Mouse (Mus musculus) forebrain, embryonic 13.5 days (tissue): ENCODE results near the gene Ifrd2. TPM values are rescaled to one million over a fixed set of nuclear protein-coding genes. Genes with fewer than 3 reads are reported as not detected.

Source experiments
- ATAC-seq: fragments of 200-750 bp; cut with Nextera tagmentation; 2 replicates; pipeline ENCODE4 v1.8.0; 2017
- H3K27ac ChIP-seq: fragments of 300-500 bp; sonication (generic); 2 replicates; pipeline ENCODE4 v1.5.1; 2015; ENCODE audit warnings: inconsistent platforms, mild to moderate bottlenecking, moderate library complexity
- H3K27me3 ChIP-seq: fragments of 300-500 bp; sonication (generic); 2 replicates; pipeline ENCODE4 v1.6.1; 2015; ENCODE audit warnings: mild to moderate bottlenecking, inconsistent platforms
- H3K36me3 ChIP-seq: fragments of 300-500 bp; sonication (generic); 2 replicates; pipeline ENCODE4 v1.6.1; 2015; ENCODE audit warnings: mild to moderate bottlenecking, inconsistent platforms; ENCODE audit not compliant: poor library complexity, severe bottlenecking
- H3K4me1 ChIP-seq: fragments of 300-500 bp; sonication (generic); 2 replicates; pipeline ENCODE4 v1.6.1; 2015; ENCODE audit warnings: inconsistent platforms
- H3K4me2 ChIP-seq: fragments of 300-500 bp; sonication (generic); 2 replicates; pipeline ENCODE4 v1.6.1; 2015; ENCODE audit warnings: inconsistent platforms, mild to moderate bottlenecking, moderate library complexity
- H3K4me3 ChIP-seq: fragments of 300-500 bp; sonication (generic); 2 replicates; pipeline ENCODE4 v1.5.1; 2015; ENCODE audit warnings: mild to moderate bottlenecking, inconsistent platforms
- H3K9ac ChIP-seq: fragments of 300-500 bp; sonication (generic); 2 replicates; pipeline ENCODE4 v1.6.1; 2015; ENCODE audit warnings: mild to moderate bottlenecking, inconsistent platforms
- H3K9me3 ChIP-seq: fragments of 300-500 bp; sonication (generic); replicated peaks from 2 replicates; pipeline ENCODE4 v1.6.1; 2016; ENCODE audit warnings: inconsistent platforms
- WGBS: fragments of 180-500 bp; shearing (Covaris S2); methylation state at CpG from one replicate; pipeline ENCODE4 v1.1.7; 2015; 5-methylcytosine and 5-hydroxymethylcytosine counted together
- polyA plus RNA-seq: library from polyadenylated mRNA; unstranded; fragments of >200 nt; fragmentation: Nextera tagmentation; extraction: Ambion mirVana; gene quantifications from 2 replicates; pipeline ENCODE4 v1.2.1, GENCODE M21; 2015

Gene Ifrd2
- polyA plus RNA-seq, 1 experiment from 2014 or later, result 15.4 TPM

DNA sequence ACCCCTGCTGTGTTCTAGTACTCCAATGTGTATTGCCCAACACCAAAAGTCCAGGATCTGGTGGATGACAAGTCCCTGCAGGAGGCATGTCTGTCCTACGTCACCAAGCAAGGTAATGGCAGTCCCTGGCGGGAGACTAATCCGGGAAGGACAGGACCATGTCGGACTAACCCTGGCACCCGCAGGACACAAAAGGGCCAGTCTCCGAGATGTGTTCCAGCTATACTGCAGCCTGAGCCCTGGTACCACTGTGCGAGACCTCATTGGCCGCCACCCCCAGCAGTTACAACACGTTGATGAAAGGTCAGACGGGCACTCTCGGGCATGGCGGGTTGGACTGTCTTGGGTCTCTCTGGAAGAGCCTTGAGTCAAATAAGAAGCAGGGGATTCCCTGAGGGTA is 42.7 kb upstream of the Ifrd2 start:
- no peaks in the 10 kb centered on the region for H3K9me3 ChIP-seq
- no peak overlapping the region for H3K27ac ChIP-seq
- 94% methylated on average over 12 of the region's 12 CpGs for WGBS
- H3K4me2 ChIP-seq, result no peak overlapping the region
- peaks cover 20% of the 10 kb centered on the region for H3K27me3 ChIP-seq
- H3K4me3 ChIP-seq, result no peak overlapping the region
- peaks cover 48% of the 10 kb centered on the region for H3K4me1 ChIP-seq
- H3K9ac ChIP-seq, result no peak overlapping the region
- no peak for ATAC-seq
- peaks cover 28% of the 10 kb centered on the region for H3K36me3 ChIP-seq

DNA sequence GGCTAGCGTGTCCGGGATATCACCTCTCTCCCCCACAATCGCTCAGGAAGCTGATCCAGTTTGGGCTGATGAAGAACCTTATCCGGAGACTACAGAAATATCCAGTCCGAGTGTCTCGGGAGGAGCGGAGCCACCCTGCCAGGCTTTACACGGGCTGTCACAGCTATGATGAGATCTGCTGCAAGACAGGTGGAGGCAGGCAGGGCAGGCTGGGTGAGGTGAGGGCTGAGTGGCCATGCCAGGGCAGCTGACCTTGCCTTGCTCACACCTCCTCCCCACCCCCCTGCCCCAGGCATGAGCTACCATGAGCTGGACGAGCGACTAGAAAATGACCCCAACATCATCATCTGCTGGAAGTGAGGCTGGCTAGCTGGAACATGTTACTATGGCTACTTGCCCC is 42.2 kb upstream of the Ifrd2 start:
- no peaks in the 10 kb centered on the region for H3K9me3 ChIP-seq
- peaks cover 25% of the 10 kb centered on the region for H3K27me3 ChIP-seq
- no peak overlapping the region for H3K9ac ChIP-seq
- 86% methylated on average over 10 of the region's 10 CpGs for WGBS
- H3K36me3 ChIP-seq, result peaks cover 23% of the 10 kb centered on the region
- no peak overlapping the region for H3K4me2 ChIP-seq
- no peak for ATAC-seq
- no peak overlapping the region for H3K27ac ChIP-seq
- peaks cover 48% of the 10 kb centered on the region for H3K4me1 ChIP-seq
- no peak overlapping the region for H3K4me3 ChIP-seq

DNA sequence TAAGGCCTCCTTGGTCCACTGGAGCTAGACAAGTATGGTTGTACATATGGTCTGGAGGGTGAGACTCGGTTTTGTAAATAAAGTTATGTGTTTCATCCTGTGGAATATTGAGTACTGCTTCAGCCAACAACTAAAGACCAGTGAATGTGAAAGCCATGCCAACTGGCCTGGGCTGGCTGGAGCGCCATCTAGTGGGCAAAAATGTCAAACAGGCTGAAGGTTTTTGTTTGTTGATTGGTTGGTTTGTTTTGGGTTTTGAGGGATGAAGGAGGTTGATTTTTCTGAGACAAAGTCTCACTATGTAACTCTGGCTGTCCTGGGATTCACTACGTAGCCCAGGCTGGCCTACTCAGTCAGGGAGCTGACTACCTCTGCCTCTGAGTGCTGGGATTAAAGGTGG is 41.8 kb upstream of the Ifrd2 start:
- peaks cover 47% of the 10 kb centered on the region for H3K4me1 ChIP-seq
- peaks cover 21% of the 10 kb centered on the region for H3K36me3 ChIP-seq
- WGBS, result 5% methylated on average over 3 of the region's 3 CpGs
- H3K27ac ChIP-seq, result no peak overlapping the region
- no peaks in the 10 kb centered on the region for H3K9me3 ChIP-seq
- peaks cover 29% of the 10 kb centered on the region for H3K27me3 ChIP-seq
- H3K4me2 ChIP-seq, result no peak overlapping the region
- no peak overlapping the region for H3K4me3 ChIP-seq
- no peak overlapping the region for H3K9ac ChIP-seq
- no peak for ATAC-seq

DNA sequence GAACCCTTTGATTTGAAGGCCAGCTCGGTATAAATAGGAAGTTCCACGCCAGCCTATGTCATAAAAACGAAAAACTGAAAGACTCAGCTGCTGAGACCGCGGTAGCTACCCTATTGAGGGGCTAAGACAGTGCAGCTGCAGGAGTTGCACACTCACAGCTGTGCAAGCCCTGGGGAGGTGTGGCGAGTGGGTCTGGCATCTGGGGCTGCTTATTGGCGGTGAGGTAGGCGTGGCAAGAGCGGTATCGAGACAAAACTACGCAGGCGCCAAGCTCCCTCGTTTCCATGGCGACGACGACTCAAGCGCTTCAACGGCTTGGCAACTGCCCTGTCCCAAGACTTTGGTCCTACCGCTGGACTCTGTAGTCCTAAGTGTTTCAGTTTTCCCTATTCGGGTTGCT is 40.4 kb upstream of the Ifrd2 start, which contains the start of gene Zmynd10:
TSS of gene Zmynd10 (plus strand) at position 273 of the 400 bp plus-strand sequence.
- Histone ChIP-seq H3K27ac (peak within 1 kb of the TSS; percentile 68), H3K4me2 (peak within 1 kb of the TSS; percentile 55), H3K4me3 (peak within 1 kb of the TSS; percentile 8), H3K36me3 (peaks cover 21% of the 10 kb centered on the region), H3K9me3 (no peaks in the 10 kb centered on the region), H3K27me3 (peaks cover 43% of the 10 kb centered on the region), H3K4me1 (peaks cover 52% of the 10 kb centered on the region), H3K9ac (peak within 1 kb of the TSS; percentile 28)
- 2% methylated on average over 20 of the region's 20 CpGs for WGBS
- ATAC-seq, result peak; percentile 70

DNA sequence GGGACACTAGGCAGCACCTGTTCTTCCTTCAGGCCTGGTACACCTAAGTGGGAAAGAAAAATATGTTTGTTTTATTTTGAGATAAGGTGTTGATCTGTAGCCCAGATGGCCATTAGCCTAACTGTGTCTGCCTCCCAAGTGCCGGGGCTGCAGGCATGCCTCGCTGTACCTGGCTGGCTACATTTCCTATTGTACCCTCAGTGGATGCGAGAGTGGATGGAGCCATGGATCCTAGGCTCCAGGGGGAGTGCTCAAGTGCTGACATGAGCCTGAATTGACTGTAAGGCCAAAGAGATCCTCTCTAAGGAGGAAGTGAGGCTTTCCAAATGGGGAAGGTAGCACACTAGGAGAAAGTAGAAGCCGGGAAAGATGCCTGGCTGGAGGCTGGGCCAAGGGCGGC is 39.5 kb upstream of the Ifrd2 start:
- Histone ChIP-seq H3K4me3 (no peak overlapping the region), H3K4me2 (no peak overlapping the region), H3K27ac (no peak overlapping the region), H3K9ac (no peak overlapping the region), H3K9me3 (no peaks in the 10 kb centered on the region), H3K4me1 (peaks cover 53% of the 10 kb centered on the region), H3K27me3 (peaks cover 52% of the 10 kb centered on the region), H3K36me3 (peaks cover 21% of the 10 kb centered on the region)
- WGBS, result 80% methylated on average over 5 of the region's 5 CpGs
- no peak for ATAC-seq

DNA sequence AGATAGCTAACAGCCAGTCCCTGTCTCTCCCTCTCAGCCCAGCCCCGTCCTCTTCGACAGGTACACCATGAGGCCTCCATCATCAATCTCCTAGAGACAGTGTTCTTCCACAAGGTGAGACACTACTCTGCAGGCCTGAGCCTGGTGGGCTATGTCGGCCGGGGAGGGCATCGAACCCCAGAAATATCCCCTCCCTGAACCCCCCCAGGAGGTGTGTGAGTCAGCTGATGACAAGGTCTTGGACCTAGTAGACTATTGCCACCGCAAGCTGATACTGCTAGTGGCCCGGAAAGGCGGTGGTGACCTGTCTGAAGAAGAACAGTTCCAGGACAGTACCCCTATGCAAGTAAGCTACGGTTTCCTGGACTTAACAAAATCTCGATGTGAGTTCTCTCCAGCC is 38.6 kb upstream of the Ifrd2 start:
- no peak overlapping the region for H3K9ac ChIP-seq
- no peak overlapping the region for H3K27ac ChIP-seq
- H3K9me3 ChIP-seq, result no peaks in the 10 kb centered on the region
- 94% methylated on average over 10 of the region's 10 CpGs for WGBS
- H3K36me3 ChIP-seq, result peaks cover 16% of the 10 kb centered on the region
- no peak for ATAC-seq
- H3K27me3 ChIP-seq, result peaks cover 54% of the 10 kb centered on the region
- H3K4me1 ChIP-seq, result peaks cover 57% of the 10 kb centered on the region
- no peak overlapping the region for H3K4me3 ChIP-seq
- H3K4me2 ChIP-seq, result no peak overlapping the region

DNA sequence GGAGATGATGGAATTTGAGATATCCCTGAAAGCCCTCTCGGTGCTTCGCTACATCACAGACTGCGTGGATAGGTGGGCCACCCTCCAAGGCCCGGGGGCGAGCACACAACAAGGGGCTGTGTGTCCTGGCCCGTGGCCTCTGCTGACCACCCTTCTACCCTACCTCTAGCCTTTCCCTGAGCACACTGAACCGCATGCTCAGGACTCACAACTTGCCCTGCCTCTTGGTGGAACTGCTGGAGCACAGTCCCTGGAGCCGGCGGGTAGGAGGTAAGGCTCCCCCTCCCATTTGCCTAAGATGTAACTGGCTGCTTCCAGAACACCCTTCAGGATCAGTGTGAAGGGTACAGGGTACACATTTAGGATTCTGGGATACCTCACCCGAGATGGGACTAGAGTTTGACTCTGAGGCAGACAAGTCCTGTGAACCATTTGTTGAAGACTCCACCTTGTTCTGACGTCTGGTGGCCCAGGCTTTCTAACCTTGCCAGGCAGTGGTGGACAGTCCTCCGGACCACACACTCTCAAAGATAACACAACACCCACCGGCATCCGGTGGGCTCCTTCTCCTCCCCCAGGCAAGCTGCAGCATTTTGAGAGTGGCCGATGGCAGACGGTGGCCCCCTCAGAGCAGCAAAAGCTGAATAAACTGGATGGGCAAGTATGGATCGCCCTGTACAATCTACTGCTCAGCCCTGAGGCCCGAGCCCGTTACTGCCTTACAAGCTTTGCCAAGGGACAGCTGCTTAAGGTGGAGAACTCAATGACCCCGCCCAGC is 38.0 kb upstream of the Ifrd2 start:
- no peak for ATAC-seq

DNA sequence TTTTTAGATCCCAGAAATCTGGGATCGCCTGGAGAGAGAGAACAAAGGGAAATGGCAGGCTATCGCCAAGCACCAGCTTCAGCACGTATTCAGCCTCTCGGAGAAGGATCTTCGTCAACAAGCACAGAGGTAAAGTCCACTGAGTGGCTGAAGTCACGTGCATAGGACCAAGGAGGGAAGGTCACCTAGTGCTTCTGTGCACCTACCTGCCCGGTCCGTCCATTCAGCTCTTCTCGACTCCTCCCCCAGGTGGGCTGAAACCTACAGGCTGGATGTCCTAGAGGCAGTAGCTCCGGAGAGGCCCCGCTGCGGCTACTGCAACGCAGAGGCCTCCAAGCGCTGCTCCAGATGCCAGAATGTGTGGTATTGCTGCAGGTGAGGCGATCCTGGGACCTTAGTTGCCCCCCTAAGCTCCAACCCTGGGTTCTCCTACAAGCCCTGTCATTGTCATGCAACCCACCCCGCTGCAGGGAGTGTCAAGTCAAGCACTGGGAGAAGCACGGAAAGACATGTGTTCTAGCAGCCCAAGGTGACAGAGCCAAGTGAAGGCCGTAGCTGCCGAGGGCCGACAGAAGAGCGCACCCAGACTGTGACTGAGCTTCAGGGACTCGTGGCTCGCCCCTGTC is 36.8 kb upstream of the Ifrd2 start:
- Histone ChIP-seq H3K27me3 (peaks cover 54% of the 10 kb centered on the region), H3K9ac (peak overlapping the region; percentile 65; the same call in 1 of the 2 replicates), H3K4me2 (peak overlapping the region; percentile 74)

More for the DNA sequence above, 38.0 kb upstream of the Ifrd2 start:
- peaks cover 9% of the 10 kb centered on the region for H3K36me3 ChIP-seq
- H3K27ac ChIP-seq, result no peak overlapping the region
- no peak overlapping the region for H3K9ac ChIP-seq
- H3K9me3 ChIP-seq, result no peaks in the 10 kb centered on the region
- H3K27me3 ChIP-seq, result peaks cover 54% of the 10 kb centered on the region
- H3K4me1 ChIP-seq, result peaks cover 59% of the 10 kb centered on the region
- H3K4me2 ChIP-seq, result no peak overlapping the region
- 85% methylated on average over 20 of the region's 20 CpGs for WGBS
- H3K4me3 ChIP-seq, result no peak overlapping the region

DNA sequence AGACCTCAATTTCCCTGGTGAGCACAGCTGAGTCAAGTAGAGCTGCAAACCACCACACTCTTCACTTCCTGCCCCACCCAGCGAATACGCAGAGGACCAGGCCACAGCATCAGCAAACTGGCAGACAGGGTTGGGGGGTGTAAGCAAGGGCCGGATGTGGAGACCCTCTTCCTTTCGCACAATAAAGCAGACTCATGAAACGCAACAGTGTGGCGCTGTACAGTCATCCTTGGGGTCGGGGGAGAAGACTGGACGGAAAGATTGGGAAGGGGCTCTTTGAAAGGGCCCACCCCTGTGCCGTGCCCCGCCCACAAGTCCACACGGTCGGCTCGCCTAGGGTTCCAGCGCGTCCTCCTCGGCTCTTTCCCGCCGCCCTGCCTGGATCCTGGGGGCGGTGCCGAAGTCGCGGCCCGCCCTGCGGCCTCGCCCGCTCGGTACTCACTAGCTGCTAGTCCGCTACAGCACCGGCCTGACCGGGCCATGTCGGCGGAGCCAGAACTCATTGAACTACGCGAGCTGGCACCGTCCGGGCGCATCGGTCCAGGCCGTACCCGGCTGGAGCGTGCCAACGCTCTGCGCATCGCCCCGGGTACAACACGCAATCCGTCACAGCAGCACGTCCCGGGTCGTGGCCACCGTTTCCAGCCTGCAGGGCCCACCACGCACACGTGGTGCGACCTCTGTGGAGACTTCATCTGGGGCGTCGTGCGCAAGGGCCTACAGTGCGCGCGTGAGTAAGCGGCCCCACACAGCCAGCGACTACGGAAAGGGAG is 36.1 kb upstream of the Ifrd2 start, which contains the start of gene Rassf1:
TSS of gene Rassf1 (plus strand) at position 439 of the 773 bp plus-strand sequence.
- peak within 1 kb of the TSS; percentile 40 for H3K4me3 ChIP-seq
- no peak within 1 kb of the TSS for H3K27ac ChIP-seq
- H3K27me3 ChIP-seq, result peaks cover 54% of the 10 kb centered on the region
- peak within 1 kb of the TSS; percentile 65 for H3K9ac ChIP-seq
- peak; percentile 4; the same call in 1 of the 2 replicates for ATAC-seq
- WGBS, result under 1% methylated on average over 63 of the region's 63 CpGs
- no peaks in the 10 kb centered on the region for H3K9me3 ChIP-seq
- H3K4me2 ChIP-seq, result peak within 1 kb of the TSS; percentile 74
- H3K4me1 ChIP-seq, result peaks cover 64% of the 10 kb centered on the region
- H3K36me3 ChIP-seq, result no peaks in the 10 kb centered on the region

More for the DNA sequence above, 36.8 kb upstream of the Ifrd2 start:
- Histone ChIP-seq H3K4me3 (no peak overlapping the region), H3K9me3 (no peaks in the 10 kb centered on the region), H3K36me3 (no peaks in the 10 kb centered on the region), H3K4me1 (peaks cover 64% of the 10 kb centered on the region), H3K27ac (no peak overlapping the region)
- 27% methylated on average over 23 of the region's 23 CpGs for WGBS
- ATAC-seq, result no peak

DNA sequence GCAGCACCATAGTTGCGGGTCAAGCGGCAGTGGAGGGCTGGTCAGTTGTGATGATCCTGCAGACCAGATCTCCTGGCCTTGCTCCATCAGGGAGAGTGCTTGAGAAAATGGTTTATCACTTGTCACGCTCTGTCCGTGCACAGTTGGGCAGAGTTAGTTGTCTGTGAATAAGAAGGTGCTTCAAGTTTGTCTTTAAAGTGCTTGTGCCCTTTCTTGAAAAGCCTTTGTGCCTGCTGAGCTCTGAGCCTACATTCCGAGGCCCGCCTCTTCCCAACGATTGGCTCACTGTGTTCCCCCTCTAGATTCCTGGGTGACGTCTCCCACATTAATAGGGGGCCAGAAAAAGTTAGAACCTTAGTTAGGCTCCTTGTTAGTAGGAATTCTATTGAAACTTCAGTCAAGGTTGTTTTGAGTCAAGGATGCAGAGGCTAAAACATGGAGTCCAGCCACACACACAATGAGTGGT is 35.5 kb upstream of the Ifrd2 start:
- Histone ChIP-seq H3K9ac (peak overlapping the region; percentile 65), H3K4me1 (peaks cover 63% of the 10 kb centered on the region), H3K9me3 (no peaks in the 10 kb centered on the region), H3K27ac (no peak overlapping the region), H3K36me3 (peaks cover under 1% of the 10 kb centered on the region; the same call in 1 of the 2 replicates), H3K4me3 (peak overlapping the region; percentile 40), H3K4me2 (peak overlapping the region; percentile 74), H3K27me3 (peaks cover 54% of the 10 kb centered on the region)
- WGBS, result 4% methylated on average over 8 of the region's 8 CpGs
- no peak for ATAC-seq

DNA sequence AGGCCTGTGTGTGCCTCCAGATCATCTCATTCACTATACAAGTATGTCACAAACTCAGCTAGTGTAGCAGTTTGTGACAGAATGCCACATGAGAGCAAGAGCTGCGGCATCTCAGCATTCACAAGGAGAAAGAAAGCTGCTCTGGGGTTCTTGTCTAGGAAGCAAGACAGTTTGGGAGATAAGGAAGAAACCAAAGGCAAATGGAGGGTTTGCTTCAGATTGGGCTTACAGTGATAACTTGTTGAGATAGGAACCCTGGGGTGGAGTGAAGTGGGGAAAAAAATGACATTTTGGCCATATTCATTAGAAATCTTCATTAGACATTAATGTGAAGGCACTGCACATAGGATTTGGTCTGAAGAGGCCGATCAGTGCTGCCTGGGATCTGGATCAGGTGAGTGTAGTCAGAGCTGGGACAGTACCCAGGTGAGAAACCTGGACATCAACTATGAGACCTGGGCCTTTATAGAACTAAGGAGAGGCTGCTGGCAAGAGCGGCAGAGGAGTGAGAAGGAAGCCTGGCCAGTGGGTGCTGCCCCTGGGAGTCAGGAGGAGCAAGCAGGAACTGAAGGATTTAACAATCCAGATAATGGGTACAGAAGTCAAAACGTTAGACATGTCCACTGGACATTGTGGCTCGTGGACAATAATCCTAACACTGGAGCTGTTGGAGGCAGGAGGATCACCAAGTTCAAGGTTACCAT is 34.6 kb upstream of the Ifrd2 start:
- WGBS, result 82% methylated on average over 5 of the region's 5 CpGs
- peaks cover 52% of the 10 kb centered on the region for H3K27me3 ChIP-seq
- peaks cover 10% of the 10 kb centered on the region for H3K36me3 ChIP-seq
- peak overlapping the region; percentile 75 for H3K4me2 ChIP-seq
- no peaks in the 10 kb centered on the region for H3K9me3 ChIP-seq
- H3K4me3 ChIP-seq, result 0 out of 2 replicates have a peak overlapping the region, but pooled peaks have one; percentile 74
- no peak overlapping the region for H3K27ac ChIP-seq
- ATAC-seq, result no peak
- H3K9ac ChIP-seq, result no peak overlapping the region; the same call in 1 of the 2 replicates
- peaks cover 54% of the 10 kb centered on the region for H3K4me1 ChIP-seq
